Mouse (Mus musculus) monocyte, adult 5-6 weeks (primary cell): Measurements from ENCODE around the gene Lrig1. TPM values are rescaled to one million over a fixed set of nuclear protein-coding genes. Genes with fewer than 3 reads are reported as not detected.

Experiments
- ATAC-seq: fragments of 153-309, 156-312 bp; replicated peaks from 2 replicates; pipeline ENCODE4 v1.8.0; 2017; ENCODE audit warnings: mild to moderate bottlenecking; ENCODE audit not compliant: low TSS enrichment, insufficient number of reproducible peaks, severe bottlenecking, poor library complexity, low FRiP score
- total RNA-seq: library from RNA; stranded (forward); fragments of 200-1000, 200-491, 200-594 nt; gene quantifications from 3 replicates; pipeline ENCODE4 v1.2.3, GENCODE M21; 2017

Lrig1 gene
- total RNA-seq, 1 experiment from 2014 or later = 4.0 TPM

DNA sequence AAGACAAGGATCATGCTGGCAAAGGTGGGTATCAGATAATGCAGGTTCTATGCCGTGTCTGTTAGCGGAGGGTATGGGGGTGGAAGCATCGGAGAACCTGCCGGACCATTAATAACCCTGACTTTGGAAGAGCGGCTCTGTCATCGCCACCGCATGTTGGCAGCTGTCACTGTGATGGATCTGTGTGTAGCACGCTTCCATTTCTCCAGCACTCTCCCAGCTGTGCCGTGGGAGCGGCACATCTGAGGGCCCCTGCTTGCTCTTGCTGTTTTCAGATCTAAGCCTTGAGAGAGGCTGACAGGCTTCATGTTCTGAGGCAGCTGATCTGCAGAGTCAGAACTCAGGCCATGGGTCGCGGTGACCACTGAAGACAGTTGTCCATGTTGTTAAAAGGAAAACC lies 101.5 kb downstream of the Lrig1 start:
- no peak for ATAC-seq

DNA sequence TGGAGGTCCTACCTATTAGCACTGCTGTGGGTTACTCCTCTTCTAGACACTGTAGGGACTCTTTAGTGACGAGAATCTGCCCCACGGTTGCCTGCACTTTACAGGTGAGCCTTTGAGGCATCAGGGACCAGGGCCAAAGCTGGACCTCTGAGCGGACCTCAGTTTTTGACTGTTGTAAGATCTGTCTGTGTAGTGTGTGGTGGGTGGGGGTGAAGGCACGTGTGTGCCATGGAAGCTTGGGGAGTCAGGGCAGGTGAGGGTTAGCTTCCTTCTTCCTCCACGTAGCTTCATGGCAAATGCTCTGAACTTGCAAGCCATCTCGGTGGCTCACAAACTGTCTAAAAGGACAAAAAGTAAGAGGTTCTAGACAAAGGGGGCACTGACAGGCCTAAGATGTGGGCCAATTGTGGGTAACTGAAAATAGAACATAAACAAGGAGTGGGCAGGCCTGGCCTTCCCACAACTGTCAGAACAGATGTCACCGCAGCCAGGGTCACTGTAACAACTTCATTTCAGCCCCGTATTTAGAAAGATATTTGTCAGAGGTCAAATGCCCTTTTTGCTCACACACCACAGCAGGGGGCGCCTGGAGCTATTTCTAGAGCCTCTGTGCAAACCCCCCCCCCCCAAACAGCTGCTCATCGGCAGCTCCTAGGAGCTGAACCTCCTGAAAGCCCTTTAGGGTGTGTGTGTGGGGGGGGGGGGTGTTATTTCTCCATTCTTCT lies 103.0 kb downstream of the Lrig1 start:
- no peak for ATAC-seq

DNA sequence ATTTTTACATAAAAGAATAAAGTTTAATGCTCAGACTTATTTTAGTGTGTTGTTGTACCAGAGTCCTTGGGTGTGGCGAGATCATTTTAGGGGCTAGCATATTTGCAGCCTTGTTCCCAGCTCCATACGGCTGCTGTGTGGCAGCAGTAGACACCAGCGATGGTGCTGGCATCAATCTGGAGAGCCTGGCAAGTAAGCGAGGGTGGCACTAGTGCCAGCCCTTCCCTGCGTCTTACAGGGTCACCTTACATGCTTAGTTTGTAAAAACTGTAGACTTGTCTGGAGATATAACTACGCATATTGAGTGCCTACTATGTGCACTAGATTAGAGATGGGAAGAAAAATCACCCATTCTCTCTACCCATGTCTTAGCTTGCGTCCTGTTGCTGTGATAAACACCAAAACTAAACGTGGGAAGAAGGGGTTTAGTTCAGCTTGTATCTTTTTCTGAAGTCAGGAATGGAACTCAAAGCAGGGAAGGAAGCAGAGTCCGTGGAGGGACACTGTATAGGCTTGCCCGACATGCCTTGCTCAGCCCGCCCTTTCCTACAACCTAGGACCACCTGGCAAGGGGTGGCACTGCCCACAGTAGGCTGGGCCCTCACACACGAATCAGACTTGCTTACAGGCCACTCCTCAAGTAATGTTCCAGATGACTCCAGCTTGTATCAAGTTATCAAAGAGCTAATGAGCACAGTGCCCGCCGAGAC lies 103.8 kb downstream of the Lrig1 start:
- ATAC-seq = no peak

DNA sequence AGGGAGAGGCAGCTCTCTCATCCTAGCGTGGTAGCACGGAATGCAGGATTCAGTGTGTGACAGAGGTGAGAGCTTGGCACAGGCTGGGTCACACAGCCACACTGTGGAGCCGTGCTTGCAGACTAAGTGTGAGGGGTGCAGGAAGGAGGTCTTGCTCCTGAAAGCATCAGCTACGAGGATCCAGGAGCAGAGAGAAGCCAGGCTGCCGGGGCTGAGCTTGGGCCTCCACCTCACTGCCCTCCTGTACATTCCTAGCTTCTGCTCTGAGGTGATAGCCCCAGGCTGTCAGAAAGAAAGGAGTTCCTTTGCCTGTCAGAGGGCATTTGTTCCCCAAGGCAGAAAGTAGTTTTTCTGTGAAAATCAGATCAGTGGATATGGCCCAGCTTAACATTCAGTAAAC lies 104.8 kb downstream of the Lrig1 start:
- no peak for ATAC-seq

DNA sequence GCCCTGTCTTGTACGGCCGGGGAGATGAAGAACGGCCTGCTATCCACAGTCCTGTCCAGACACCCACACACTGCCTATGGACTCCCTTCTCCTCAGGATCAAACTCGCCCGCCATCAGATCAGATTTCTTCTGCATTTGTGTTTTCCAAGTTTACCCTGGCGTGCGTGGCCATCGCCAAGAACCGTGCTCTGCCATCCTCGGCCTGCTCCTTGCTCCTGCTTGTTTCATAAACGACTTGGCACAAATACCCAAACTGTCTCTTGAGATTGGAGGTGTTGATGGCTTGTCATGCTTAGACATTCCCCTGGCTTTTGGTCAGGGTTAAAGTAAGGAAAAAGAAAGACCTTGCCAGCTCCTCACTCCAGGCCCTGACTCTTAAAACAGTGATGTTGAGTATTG lies 105.2 kb downstream of the Lrig1 start:
- ATAC-seq = no peak

DNA sequence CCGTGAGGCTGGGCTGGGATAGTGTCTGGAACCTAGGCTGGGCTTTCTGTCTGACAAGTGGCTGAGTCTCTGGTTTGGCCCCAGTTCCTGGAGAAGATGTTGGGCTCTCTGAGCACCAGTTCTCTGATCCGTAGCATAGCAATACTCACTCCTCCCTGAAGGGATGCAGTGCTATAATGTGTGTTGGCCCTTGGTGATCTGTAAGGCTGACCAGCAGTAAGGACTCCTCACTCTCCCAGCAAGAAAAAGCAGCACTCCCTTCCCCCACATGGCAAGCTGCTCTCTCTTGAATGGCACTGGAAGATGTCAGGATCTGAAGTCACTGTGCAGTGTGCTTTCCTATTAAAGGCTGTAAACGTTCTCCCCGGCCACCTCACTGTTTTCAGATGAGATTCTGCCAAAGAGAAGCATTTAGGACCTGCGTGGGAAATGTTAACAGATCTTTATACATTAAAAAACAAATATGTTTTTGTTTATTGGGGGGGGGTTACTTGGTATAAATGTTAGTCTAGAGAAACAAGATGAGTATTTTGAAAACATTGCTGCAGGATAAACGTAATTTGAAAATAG lies 105.8 kb downstream of the Lrig1 start:
- ATAC-seq = no peak

DNA sequence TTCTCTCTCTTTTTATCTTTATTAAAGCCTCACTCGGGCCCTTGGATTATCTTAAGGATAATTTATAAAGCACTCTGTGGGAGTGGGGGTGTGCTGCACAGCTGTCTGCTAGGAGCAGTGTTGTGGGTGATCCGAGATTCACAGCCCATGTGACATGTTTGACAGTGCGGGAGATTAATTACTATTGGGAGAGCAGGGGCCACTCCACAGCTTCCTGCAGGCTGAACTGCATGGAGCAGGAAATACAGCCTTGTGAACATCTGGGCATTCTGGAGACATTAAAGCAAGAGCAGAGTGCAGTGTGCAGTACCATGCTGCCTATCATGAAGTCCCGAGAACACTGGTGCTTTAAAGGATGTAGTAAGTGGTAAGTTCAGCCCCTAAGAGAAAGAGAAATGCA lies 107.2 kb downstream of the Lrig1 start:
- no peak for ATAC-seq

DNA sequence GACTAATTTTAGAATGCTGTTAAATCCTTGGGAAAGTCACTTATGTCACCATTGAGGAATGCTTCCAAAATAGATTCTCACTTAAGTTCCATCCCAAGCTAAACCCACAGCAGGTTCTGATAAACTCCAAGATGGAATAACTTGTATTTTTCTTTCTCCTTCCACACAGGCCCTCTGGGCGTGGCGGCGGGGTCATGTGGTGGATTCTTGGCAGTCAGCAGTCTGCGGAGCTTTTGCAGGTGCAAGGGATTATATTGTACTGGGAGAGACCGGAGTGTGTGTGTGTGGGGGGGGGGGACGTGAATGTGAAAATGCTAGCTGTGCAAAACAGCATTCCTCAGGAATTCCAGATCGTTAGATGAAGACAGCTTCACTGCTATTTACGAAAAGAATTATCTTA lies 107.7 kb downstream of the Lrig1 start:
- ATAC-seq = no peak

DNA sequence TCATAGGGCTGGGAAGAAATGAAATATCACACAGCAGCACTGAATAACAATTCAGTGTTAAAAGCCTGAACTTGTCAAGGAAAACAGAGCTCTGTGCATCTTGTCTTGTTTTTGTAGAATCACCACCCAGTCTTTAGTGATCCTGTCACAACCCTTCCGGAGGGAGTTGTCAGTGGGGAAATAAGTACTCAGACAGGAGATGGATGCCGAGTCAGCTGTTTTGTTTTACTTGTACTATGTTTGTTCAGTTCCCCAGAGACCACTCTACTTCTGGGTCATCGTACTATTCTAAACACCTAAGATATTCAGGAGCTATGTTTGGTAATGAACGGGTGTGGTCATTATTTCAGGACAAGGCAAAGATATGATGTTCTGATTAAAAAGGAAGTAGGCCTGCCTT lies 111.6 kb downstream of the Lrig1 start:
- ATAC-seq = no peak

DNA sequence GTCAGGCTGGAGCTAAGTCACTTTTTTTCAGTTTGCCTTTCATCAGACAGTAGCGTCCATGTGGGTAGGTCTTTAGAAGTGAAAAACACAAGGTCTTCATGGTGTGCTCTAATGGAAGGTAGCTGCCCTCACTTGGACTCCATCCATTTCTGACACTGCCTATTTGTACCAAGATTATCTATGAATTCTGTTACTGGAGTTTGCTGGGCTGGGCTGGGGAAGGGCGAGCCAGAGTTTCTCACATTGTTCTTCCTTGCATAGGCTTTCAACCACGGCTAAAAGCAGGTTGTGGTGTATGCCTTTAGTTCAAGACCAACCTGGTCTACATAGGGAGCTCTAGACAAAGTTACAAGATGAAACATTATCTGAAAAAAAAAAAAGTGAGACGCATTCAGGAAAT lies 115.0 kb downstream of the Lrig1 start:
- ATAC-seq = no peak

DNA sequence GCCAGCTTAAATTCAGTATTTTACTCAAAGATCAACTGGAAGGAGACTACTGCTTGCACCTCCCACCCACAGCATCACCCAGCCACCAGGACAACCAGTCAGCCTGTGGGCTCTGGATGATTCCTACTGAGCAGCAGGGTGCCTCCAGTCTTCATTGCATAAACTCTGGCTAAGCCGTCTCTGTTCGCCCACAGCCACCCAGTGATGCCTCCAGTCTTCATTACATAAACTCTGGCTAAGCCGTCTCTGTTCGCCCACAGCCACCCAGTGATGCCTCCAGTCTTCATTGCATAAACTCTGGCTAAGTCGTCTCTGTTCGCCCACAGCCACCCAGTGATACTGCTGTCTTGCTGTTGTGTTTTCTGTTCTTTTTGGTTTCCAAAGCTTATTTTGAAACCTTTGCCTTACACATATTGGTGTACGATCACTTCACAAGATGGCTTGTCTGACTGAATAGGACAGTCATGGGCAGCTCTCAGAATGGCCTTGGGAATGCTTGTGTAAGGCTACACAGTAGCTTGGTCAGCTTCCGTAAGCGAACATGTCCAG lies 115.7 kb downstream of the Lrig1 start:
- ATAC-seq = no peak

DNA sequence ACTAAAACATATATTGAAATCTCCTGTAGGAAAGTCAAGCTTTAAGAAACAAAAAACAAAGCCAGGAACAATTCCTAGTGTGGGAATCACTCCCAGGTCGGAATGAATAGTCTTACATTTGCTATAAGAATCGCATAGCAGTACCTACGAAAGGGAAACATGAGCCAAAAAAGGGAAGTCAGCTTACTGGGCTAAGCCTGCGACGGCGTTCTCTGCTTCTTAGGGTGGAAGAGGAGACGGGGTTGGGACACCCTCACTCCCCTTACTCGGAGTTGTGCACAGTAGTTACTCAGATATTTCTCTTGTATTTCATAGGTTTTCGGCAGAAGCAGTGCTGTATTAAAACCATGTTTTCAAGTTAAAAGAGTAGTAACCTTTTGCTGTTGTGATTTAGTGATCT lies 117.9 kb downstream of the Lrig1 start:
- no peak for ATAC-seq

DNA sequence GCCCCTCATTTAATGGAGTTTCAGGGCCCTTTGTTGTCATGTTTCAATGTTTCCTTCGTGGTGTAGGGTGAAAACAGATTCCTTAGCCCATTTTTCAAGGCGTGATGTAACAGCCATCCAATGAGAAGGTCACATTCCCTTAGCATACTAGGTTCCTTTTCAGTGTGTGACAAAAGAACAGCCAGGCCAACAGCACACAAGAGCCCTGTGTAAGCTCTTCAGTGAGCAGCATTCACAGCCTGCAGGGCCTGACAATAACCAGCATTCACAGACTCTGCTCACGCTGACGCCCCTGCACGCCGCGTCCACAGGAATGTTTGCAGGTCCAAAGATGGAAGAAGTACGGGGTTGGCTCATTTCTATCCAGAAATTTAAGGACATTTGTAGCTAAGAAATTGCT lies 122.0 kb downstream of the Lrig1 start:
- ATAC-seq = no peak

DNA sequence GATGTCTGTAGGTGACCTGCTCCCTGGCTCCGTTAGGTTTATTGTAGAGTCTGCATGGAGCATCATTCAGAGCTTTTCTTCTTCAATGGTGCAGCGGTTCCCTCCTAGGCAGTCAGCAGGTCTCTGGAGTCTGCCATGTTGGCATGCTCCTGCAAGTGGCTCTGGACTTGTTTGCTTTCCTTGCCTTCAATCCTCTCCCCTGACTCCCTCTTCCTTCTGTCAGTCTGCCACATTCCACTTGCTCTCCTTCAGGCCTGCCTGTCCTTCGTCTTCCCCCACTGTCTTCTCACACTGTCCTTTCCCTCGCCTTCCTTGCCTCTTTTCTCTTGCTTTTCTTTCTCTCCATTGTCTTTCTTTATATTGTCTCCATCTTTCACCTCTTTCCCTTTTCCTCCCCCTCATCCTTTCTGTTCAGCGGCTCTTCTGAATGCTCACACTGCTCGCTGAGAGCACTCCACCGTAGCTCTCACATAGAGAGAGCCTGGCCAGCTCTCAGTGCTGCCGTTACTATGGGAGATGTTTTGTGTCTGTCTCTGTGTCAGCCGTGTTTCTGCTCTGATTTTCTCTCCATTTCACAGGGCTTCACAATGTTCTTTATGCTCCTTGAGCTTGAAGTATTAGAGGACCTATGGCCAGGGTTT lies 124.3 kb downstream of the Lrig1 start:
- ATAC-seq = no peak

DNA sequence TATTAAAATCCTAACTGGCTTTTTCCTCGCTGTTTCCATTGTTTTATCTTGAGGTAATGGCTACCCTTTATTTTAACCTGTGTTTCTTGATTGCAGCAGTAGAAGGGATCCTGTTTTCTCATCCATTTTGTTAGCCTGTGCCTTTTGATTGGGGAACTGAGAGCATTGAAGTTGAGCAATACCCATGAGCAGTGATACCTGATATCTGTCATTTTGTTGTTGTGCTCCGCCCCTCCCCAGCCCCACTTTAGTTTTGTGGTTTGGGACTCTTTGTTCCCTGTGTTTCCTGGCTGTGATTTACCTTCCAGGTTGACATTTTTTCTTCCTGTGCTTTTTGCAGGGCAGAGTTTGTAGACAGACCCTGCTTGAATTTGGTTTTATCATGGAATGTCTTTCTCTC lies 131.9 kb downstream of the Lrig1 start:
- no peak for ATAC-seq

DNA sequence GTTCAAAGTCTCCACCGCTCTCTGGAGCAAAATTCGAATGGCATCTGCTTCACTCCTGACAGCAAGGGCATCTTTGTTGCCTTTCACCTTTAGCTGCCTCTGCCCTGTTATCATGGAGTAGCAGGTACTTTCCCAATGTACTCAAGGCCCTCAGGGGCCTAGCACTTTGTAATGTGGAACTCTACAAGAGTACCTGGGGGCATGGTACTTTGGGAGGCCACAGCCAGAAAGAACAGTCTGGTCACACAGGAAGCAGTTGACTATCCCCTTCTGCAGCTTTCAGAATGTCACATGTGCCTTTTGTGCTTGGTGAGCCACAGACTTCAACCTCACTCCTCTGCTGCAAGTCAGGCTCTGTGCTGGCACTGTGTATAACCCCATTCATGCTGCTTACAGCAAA lies 134.2 kb downstream of the Lrig1 start:
- no peak for ATAC-seq

DNA sequence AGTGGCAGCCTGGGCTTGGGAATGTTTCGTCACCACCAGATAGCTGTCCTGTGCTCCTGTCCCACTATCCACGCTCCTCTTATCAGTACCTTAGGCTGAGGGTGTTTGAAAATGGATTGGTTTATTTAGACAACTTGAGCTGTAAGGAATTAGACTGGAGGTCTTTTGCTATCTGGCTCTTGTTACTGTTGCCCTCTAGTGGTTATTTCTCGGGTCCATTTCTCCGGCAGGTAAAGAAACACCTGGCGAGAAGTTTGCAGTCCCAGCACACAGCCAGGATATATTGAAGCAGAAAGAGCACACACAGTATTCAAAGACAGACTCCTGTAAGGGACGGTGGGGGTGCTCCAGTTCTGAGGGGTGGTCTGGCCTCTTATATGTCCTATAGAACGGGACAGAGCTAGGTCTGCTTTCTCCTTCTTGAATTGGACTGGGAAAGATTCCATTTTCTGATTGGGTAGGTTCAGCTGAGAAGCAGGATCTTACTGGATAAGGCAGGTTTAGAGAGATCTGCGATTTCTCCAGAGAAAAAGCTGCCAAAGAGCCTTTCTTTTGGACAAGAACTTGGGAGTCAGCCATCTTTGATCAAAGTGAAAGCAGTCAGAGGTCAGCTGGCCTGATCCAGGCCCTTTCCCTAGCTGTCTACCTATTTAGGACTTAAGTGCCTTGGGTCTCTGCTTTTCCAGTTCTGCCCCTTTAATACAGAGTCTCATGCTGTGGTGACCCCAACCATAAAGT lies 136.6 kb downstream of the Lrig1 start:
- ATAC-seq = no peak

DNA sequence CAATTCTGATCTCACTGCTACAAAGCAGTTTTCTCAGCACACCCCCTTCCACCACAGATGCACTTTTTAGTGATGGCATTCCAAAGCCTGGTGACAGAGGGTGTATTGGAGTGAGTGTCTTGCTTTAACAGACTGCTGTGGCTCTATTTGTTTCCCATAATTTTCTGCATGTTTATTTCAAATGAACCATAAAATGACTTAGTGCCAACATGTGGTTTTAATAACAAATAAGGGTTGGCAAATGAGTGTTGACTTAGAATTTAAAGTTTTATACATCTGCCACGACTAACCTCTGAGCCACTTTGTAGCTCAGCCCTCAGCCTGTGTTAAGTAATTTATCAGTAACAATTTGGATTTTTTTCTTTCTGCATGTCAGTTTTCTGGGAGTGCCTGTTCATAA lies 138.6 kb downstream of the Lrig1 start:
- ATAC-seq = no peak

DNA sequence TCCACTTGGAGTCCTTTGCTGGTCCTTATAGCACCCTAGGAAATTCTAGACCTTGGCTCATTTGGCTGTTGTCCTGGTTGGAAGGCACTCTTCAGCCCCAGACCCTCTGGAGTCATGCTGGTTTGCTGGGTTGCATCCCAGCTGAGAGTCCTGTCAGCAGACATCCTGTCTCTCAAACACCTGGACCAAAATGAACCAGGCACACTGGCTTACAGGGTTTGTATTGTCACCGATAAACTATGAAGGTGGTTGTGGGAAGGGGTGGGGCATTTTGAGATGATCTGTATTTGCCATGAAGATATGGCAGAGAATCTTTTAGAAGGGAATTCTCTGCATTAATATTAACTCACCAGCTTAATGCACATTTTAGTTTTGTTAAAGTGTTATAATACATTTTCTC lies 139.1 kb downstream of the Lrig1 start:
- ATAC-seq = no peak
